Mouse (Mus musculus): ENCODE data around the gene Tspan31.

Tspan31 gene

DNA sequence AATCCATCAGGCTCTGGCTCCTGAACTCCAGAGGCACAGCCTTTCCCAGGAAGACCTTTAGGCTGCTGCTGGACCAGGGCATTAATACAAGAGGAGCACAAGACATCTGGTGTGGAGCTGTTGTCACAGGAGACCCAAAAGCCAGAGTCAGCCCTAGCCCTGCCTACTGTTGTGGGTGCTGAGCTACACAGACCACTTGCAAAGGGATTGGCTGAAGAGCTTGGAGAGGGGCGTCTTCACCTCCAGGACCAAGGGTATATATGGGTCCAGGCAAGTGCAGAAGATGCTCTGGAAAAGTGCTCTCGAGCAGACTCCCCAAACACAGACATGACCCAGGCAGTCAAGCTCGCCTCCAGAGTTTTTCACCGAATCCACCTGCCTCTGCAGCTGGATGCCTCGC lies 22.1 kb downstream of the Tspan31 start, which contains the start of gene Cyp27b1:
TSS of gene Cyp27b1 (plus strand) at position 297 of the 400 bp plus-strand sequence.
- DNase-seq (ENCODE audit: extremely low read depth, insufficient read length, low spot score) = no peak

DNA sequence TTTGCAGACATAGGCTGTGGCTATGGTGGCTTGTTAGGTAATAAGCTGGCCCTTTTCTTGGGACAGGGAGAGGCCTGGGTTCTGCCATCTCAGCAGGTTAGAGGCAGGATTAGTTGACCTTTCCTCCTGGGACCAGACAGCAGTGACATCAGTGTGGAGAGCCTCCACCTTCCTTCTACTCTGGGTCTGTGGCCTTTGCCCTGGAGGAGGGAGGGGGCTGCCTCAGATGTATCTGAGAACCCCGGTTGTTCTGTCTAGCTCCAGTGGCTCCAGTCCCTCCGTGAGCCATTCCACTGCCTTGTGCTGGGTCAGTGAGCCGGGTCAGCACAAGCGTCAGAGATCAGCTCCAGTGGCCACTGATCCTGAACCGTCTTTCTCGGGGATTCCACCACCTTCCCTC lies 26.9 kb downstream of the Tspan31 start:
- no peak for DNase-seq (ENCODE audit: extremely low read depth, insufficient read length, low spot score)

DNA sequence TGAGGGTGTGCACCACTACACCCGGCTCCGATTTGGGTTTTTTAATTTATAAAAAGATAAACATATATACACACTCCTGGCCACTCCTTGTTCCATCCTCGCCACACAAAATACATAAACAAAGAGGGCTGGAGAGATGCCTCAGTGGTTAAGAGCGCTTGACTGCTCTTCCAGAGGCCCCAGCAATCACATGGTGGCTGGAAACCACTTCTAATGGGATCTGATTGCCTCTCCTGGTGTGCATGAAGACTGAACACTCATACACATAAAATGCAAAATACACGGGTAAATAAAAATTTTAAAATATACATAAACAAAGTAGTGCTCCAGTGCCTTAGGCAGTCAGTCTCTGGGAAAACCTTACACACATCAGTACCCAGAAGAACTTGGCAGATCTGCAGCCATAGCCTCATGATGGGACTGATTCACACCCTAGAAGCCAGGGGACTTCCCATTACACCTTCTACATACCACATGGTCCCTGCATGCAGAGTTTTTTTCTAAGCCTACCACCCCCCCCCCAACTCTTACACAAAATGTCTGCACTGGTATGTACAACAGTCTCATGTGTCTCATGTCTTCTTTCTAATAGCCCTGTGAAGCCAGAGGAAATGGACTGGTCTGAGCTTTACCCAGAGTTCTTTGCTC lies 27.5 kb downstream of the Tspan31 start:
- no peak for DNase-seq (ENCODE audit: extremely low read depth, insufficient read length, low spot score)

DNA sequence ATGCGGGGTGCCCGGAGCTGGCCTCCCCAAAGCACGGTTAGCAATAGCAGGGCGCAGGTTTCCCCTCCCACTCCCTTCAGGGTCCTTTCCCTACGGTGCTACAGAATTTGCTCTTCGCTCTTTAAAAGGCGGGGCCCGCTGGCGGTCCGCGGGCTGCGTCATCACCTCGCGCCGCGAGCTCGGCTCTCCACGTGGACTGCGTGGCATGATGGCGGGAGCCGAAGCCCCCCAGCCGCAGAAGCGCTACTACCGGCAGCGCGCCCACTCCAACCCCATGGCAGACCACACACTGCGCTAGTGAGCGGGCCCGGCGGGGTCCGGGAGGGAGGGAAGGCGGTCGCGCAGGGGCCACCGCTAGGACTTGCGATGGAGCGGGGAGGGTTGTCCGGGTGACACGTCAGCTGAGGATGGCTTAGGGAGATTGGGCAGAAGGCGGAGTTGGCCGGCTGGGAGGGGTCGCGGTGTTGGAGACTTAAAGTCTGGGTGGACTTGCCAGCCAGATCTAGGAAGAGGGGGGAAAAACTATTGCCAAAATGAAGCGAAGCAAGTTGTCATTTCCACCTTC lies 28.2 kb downstream of the Tspan31 start:
- DNase-seq (ENCODE audit: extremely low read depth, insufficient read length, low spot score) = peak; percentile 95

DNA sequence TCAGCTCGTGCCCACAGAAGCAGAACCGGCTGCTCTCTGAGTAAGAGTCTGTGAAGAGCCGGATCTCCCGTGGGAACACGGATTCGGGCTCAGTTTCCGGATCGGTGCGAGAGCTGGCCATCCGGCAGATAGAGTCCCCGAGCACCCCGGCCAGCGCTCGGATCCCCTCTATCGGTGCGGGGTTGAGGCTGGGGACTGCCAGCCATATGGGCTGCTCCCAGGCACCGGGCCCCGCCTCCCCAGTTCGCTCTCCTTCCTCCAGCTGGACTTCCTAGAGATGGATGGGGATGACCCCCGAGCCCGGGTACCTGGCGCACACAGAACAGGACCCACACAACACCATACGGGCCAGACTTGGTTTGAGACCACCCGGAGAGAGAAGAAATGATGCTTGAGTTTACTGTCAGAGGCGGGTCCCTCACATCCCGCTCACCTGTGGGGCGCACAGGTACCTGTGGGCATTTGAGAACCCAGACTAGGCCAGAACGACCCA lies 28.7 kb downstream of the Tspan31 start, which contains the start of the genes Mettl1 and Eef1akmt3:
TSS of gene Mettl1 (plus strand) at position 141 of the 493 bp plus-strand sequence.
TSS of gene Eef1akmt3 (minus strand) at position 240 of the 493 bp plus-strand sequence.
- peak; percentile 72 for DNase-seq (ENCODE audit: extremely low read depth, insufficient read length, low spot score)

DNA sequence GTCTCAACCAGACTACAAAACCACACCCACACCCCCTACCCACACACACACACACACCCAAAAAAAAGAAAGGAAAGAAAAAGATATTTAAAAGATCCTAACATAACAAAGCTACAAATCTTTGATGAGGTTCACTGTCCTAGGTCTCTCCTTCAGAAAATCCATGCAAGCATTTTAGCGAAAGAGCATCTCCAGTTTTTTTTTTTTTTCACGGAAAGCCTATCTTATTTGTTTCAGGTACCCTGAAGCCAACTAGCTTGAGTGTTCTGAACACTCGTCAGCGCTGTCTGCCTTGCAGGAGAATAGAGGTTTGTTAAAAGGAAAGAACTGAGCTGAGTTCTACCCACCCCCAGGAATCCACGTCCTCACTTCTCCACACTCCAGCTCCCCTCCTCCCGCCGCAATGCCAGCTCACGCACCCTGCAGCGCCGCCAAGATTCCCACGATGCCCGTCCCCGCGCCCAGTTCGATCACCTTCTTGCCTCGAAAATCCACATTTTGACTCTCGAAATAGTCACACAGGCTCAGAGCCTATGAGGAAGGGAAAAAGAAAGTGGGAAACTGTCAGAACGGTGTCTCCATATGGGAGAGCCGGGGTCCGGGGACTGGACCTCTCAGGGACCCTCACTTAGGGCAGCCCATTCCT lies 29.4 kb downstream of the Tspan31 start:
- peak; percentile 65 for DNase-seq (ENCODE audit: extremely low read depth, insufficient read length, low spot score)

DNA sequence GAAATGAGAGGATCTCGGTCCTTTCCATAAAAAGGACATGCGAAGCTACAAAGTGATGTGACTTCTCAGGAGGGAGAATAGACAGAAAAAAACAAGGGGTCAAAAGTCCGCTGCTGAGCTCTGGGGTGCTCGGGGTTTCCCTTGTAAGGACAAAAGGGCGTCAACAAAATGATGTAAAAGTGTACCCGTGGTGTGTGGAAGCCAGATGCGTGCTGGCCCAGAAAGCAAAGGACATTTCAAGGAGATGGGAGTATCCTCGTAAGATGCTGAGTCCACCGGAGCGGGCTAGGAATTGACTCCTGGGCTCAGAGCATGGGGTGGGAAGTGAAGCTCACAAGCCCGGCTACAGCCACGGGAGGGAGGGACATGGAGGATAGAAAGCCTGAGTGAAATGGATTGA lies 32.4 kb downstream of the Tspan31 start:
- DNase-seq (ENCODE audit: extremely low read depth, insufficient read length, low spot score) = no peak

DNA sequence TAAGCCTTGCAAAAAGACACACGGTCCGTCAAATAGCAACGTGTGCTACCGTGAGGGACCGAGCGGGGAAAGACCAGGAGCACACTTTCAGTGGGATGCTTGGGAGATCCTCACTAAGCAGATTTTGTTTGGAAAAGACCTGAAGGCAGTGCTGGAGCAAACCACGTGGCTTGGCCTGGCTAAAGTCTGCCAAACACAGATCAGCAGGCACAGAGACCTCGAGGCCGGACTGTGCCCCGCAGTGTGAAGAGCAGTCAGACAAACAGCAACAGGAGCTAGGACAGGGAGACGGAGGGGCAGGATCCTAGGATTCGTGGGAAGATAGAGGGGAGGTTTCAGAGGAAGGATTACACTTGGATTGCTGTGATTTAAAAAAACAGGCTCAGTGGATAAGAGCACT lies 33.8 kb downstream of the Tspan31 start:
- DNase-seq (ENCODE audit: extremely low read depth, insufficient read length, low spot score) = no peak

DNA sequence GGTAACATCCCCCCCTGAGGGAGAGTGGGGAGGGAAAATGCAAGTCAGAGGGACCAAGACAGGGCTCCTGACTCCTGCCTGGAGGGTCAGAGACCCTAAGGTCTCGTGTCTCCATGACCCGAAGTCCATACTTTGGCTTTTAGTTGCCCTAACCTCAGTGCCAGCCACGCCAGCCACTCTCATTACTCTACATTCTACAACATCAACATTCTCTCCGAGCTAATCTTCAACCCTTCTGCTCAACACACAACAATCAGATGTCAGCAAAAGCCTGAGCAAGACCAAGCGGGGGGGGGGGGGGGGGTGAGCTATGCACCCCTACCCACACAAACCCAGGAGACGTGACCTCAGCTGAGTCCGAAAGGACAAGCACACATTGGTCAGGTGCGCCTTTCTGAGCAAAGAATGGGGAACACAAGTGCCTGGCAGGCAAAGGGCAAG lies 36.7 kb downstream of the Tspan31 start:
- no peak for DNase-seq (ENCODE audit: extremely low read depth, insufficient read length, low spot score)

DNA sequence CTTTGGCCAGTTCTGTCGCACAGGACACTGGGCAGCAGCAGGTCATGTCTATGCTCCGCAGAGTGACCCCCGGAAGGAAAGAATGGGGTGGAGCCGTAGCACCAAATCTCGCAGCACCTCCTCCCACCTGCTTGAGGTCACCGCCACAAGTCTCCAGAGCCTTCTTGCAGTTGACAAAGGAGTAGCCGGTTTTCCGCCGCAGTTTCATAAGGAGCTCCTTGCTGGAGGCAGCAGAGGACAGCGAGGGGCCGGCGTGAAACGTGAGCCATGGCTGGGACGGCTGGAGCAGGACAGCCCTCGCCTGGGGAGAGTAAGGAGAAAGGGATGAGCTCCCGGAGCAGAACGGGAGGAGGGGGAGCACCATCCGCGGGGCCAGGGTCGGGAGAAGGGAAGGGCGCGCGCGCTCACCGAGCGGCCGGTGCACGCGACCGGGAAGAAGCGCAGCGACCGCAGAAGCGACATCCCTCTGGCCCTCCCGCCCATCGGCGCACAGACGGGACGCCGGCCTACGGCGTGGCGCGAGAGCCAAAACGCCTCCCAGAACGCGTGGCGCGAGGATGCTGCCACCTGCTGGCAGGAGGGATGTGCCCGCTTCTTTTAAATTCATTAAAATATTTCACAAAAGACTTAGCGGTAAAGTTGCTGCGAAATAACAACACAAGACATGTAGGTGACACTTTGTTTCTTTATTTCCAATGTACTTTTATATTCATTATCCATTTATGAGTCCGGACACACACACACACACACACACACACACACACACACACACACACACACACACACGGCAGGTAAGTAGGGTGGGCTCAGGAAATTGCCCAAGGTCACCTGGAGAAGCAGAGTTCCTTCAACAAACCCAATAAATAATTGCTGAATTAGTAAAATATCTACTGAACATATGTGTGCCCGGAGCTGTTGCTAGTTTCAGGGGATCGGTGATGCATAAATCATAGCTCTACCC lies 39.4 kb downstream of the Tspan31 start, which contains the start of gene Tsfm:
TSS of gene Tsfm (minus strand) at position 505 of the 961 bp plus-strand sequence.
- DNase-seq (ENCODE audit: extremely low read depth, insufficient read length, low spot score) = peak; percentile 91

DNA sequence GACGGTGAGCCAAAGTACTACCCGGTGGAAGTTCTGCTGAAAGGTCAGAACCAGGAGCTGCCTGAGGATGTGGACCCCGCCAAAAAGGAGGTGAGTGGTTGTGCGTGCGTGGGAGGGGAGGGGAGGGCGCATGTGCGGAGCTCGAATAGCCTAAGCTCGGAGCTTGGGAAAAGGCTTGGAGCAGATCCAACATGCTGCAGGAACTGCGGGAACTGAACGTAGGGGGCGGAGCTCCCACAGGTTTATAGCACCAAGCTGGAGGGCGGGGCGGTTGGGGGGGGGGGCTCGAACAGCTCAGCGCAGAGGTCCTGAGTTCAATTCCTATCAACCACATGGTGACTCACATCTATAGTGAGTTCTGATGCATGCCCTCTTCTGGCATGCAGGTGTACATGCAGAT lies 51.6 kb downstream of the Tspan31 start:
- DNase-seq (ENCODE audit: extremely low read depth, insufficient read length, low spot score) = no peak
